Mouse (Mus musculus) ES-CJ7 (cell line): ENCODE measurements at regions not wholly inside any gene's neighbourhood (a gene's known extent, or its start where the extent isn't known, plus 50 kb on each side); places are given as distances from the start of the nearest gene placed in this dataset.

ENCODE experiments used
- DNase-seq: peaks from one replicate; pipeline ENCODE4 v3.0.0; 2011; ENCODE audit warnings: low read depth, low spot score

DNA sequence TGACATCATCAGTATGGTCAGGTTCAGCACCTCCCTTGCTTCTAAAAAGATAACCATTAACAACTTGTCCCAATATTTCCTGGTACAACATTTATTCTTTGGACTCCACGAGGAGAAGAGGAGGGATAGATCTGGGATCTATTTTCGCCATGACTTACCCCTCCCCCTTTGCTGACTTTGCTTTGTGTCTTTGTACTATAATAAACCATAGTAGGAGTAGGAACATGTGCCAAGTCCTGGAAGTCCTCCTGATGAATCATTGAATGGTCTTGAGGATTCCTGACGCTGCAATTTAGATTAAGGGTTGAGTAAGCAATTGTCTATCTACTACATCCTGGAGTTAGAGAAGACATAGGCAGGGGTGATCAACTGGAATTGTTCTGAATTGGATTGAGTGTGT lies 71.2 kb downstream of the Rbm11 start:
- DNase-seq: no peak

DNA sequence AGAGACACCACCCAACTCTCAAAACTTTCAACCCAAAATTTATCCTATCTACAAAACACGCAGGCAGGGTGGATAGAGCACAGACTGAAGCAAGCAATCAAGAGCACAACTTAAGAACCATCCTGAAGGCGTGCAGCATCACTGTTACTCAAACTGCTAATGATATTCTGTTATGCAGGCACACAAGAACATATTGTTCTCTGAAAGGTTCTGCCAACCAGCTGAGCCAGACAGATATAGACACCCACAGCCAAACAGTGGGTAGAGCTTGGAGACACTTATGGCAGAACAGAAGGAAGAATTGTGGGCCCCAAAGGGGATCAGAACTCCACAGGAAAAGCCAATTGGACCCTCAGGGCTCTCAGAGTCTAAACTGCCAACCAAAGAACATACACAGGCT lies 74.9 kb downstream of the Rbm11 start:
- no peak for DNase-seq

DNA sequence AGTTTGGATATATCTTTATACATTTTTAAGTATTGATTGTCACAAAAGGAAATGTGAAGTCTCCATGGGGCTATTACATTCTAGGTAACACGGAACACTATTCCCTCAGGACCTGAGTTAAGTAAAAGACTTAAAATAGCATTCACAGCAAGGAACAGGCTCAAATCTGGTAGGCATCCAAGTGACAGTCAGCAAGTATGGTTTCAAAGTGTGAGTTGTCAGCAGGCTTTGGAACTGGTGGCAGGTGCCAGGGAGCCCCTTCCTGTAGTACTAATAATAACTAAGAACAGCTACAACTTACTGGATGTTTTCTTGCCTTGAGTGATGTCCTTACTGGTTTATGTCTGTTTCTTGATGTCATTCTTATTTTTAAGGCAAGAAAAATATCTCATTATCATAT lies 79.5 kb downstream of the Rbm11 start:
- no peak for DNase-seq

DNA sequence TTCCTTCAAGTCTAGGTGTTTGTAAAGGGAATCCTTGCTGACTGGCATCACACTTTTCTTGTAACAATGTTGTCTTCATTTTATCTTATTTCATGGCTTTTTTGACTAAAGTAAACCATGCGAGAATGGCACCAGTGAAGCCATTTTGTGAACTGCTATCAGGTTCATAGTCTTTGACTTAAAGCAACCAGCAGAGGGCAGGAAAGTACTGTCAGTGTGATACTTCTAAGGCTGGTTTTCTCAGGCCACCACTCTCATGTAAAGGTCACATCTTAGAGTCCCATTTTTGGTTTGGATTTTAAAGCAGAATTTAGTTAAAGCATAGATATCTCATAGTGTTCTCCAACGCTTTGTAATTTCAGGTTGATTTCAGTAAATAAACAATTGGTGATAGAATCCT lies 83.2 kb downstream of the Rbm11 start:
- DNase-seq: peak; percentile 71

DNA sequence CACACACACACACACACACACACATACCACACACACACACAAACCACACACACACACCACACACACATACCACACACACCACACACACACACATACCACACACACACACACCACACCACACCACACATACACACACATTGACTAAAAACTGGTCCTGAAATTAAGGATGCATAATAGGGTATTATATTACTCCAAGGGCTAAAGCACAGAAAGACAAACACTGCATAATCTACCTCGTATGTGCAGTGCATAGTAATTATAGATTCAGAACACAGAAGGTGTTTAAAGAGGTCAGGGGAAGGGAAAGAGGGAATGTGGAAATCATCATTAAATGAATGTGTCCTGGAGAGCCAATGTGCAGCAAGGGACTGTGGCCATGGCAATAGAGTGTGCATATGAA lies 84.5 kb downstream of the Rbm11 start:
- no peak for DNase-seq
